Mouse (Mus musculus) kidney, embryonic 14.5 days (tissue): ENCODE data around the gene Sept5. TPM values are rescaled to one million over a fixed set of nuclear protein-coding genes. Genes with fewer than 3 reads are reported as not detected.

ENCODE experiments used
- ATAC-seq: fragments of 200-750 bp; cut with Nextera tagmentation; 2 replicates; pipeline ENCODE4 v1.8.0; 2017; ENCODE audit warnings: moderate number of reproducible peaks, mild to moderate bottlenecking, moderate TSS enrichment, moderate library complexity; ENCODE audit not compliant: low FRiP score, low TSS enrichment
- H3K27ac ChIP-seq: fragments of 300-500 bp; sonication (generic); 2 replicates; pipeline ENCODE4 v1.5.1; 2014; ENCODE audit warnings: low read depth, mild to moderate bottlenecking, low read length, moderate library complexity, mixed read lengths
- H3K27me3 ChIP-seq: fragments of 300-500 bp; sonication (generic); 2 replicates; pipeline ENCODE4 v1.6.1; 2014; ENCODE audit warnings: mild to moderate bottlenecking, low read length; ENCODE audit not compliant: control insufficient read depth, insufficient read depth
- H3K36me3 ChIP-seq: fragments of 300-500 bp; sonication (generic); 2 replicates; pipeline ENCODE4 v1.6.1; 2014; ENCODE audit warnings: low read length, mixed read lengths; ENCODE audit not compliant: control insufficient read depth, insufficient read depth
- H3K4me1 ChIP-seq: fragments of 300-500 bp; sonication (generic); 2 replicates; pipeline ENCODE4 v1.6.1; 2014; ENCODE audit warnings: low read length, mixed read lengths; ENCODE audit not compliant: control insufficient read depth, insufficient read depth
- H3K4me2 ChIP-seq: fragments of 300-500 bp; sonication (generic); replicated peaks from 2 replicates; pipeline ENCODE4 v1.6.1; 2014; ENCODE audit warnings: low read depth, mild to moderate bottlenecking, low read length
- H3K4me3 ChIP-seq: fragments of 300-500 bp; sonication (generic); 2 replicates; pipeline ENCODE4 v1.5.1; 2014; ENCODE audit warnings: mild to moderate bottlenecking, low read length
- H3K9ac ChIP-seq: fragments of 300-500 bp; sonication (generic); 2 replicates; pipeline ENCODE4 v1.6.1; 2014; ENCODE audit warnings: low read depth, mild to moderate bottlenecking, low read length, moderate library complexity
- H3K9me3 ChIP-seq: fragments of 300-500 bp; sonication (generic); 2 replicates; pipeline ENCODE4 v1.6.1; 2016; ENCODE audit warnings: low read length; ENCODE audit not compliant: control insufficient read depth
- WGBS: fragments of 180-500 bp; shearing (Covaris S2); extraction: QIAGEN DNeasy Blood & Tissue Kit; methylation state at CpG from one replicate; pipeline ENCODE4 v1.1.7; 2014; 5-methylcytosine and 5-hydroxymethylcytosine counted together
- polyA plus RNA-seq: library from polyadenylated mRNA; unstranded; fragments of >200 nt; fragmentation: Nextera tagmentation; extraction: Ambion mirVana; gene quantifications from 2 replicates; pipeline ENCODE4 v1.2.1, GENCODE M21; 2014

The Sept5 gene
- polyA plus RNA-seq, 1 experiment from 2014 or later = 14.2 TPM

DNA sequence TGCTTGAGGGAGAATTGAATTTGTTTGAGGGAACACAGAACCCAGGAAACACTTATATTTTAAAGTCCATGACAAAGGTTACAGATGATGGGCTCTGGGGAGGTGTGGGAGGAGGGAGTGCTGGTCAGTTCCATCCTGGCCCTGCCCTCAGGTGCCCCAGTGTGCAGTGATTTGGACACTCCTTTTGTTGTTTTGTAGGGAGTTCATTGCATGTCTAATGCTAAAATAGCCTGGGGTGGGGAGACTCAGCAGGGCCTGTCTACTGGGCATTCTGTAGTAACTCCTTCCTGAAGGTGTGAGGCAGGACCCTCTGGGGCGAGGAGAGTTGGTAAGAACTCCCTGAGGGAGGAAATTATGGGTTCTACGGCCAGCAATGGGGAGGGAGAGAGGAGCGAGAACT, 7.0 kb upstream of the Sept5 start:
- 38% methylated on average over 3 of the region's 3 CpGs for WGBS
- Histone ChIP-seq H3K36me3 (no peaks in the 10 kb centered on the region), H3K4me2 (no peak overlapping the region), H3K4me3 (no peak overlapping the region), H3K9me3 (no peaks in the 10 kb centered on the region), H3K4me1 (no peaks in the 10 kb centered on the region), H3K27ac (no peak overlapping the region), H3K9ac (no peak overlapping the region), H3K27me3 (no peaks in the 10 kb centered on the region)
- ATAC-seq = no peak

DNA sequence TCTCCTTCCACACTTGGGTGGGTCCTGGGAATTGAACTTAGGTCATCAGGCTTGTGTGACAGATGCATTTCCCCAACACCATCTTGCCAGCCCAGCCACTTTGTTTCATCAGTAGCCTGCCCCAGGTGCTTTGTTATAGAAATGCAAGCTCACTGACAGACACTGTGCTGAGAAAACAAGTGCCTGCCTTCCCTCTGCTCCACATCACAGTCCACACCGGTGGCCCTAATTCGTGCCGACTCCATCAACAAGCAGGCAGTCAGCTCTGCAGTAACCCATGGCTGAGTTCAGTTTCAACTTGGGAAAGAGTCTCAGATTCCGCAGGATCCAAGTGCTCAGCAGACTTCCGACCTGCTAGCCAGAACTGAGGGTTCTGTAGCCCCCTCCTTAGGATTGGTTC, 6.6 kb upstream of the Sept5 start:
- no peak overlapping the region for H3K9ac ChIP-seq
- no peak overlapping the region for H3K4me3 ChIP-seq
- WGBS = 65% methylated on average over 5 of the region's 5 CpGs
- no peaks in the 10 kb centered on the region for H3K36me3 ChIP-seq
- no peak overlapping the region for H3K27ac ChIP-seq
- no peaks in the 10 kb centered on the region for H3K27me3 ChIP-seq
- ATAC-seq = no peak
- no peaks in the 10 kb centered on the region for H3K4me1 ChIP-seq
- H3K4me2 ChIP-seq = no peak overlapping the region
- no peaks in the 10 kb centered on the region for H3K9me3 ChIP-seq

DNA sequence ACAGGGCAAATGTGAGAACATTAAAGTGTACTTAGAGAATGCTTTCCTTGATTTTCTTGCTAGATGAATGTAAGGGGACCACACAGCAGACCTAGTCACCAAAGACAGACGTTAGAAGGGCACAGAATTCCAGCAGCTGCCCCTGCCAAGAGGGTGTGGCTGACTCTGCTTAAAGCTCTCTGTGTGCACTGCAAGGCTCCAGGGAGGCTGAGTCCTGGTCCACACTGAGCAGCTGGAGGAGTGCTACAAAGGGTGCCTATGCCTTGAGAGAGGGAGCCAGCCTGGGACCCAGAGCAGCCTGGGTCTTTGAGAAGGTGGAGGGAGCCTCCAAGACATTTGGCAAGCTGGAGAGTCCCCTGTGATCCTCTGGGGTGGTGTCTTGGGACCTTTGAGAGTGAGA, 3.6 kb upstream of the Sept5 start:
- H3K27me3 ChIP-seq = peaks cover 8% of the 10 kb centered on the region
- no peak for ATAC-seq
- no peak overlapping the region for H3K27ac ChIP-seq
- no peak overlapping the region for H3K9ac ChIP-seq
- no peak overlapping the region for H3K4me3 ChIP-seq
- H3K9me3 ChIP-seq = no peaks in the 10 kb centered on the region
- whole genome bisulfite sequencing = 21% methylated on average over 1 of the region's 1 CpGs
- H3K36me3 ChIP-seq = no peaks in the 10 kb centered on the region
- H3K4me1 ChIP-seq = peaks cover 8% of the 10 kb centered on the region; the same call in 1 of the 2 replicates
- H3K4me2 ChIP-seq = no peak overlapping the region

DNA sequence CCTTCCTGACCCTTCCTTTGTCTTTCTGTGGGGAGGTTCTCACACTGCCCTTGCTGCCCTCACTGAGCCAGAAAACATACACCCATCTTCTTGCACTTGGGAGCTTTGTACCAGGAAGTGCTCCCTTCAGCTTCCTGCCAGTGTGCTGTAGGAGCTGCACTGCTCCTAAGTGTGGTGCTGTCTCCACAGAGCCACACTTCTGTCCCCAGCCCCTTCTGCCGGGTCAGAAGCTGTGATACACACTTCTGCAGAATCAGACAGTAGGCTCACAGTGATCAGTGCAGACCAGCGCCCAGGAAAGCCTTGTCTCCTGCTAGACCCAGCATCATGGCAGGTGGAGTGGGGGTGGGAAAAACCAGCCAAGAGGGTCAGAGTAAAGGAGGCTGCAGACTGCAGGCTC, 3.1 kb upstream of the Sept5 start:
- no peaks in the 10 kb centered on the region for H3K36me3 ChIP-seq
- H3K4me3 ChIP-seq = no peak overlapping the region
- H3K4me2 ChIP-seq = no peak overlapping the region
- no peaks in the 10 kb centered on the region for H3K9me3 ChIP-seq
- H3K27me3 ChIP-seq = peaks cover 13% of the 10 kb centered on the region
- no peak overlapping the region for H3K9ac ChIP-seq
- no peak for ATAC-seq
- 75% methylated on average over 2 of the region's 2 CpGs for WGBS
- H3K4me1 ChIP-seq = peaks cover 8% of the 10 kb centered on the region; the same call in 1 of the 2 replicates
- H3K27ac ChIP-seq = no peak overlapping the region

DNA sequence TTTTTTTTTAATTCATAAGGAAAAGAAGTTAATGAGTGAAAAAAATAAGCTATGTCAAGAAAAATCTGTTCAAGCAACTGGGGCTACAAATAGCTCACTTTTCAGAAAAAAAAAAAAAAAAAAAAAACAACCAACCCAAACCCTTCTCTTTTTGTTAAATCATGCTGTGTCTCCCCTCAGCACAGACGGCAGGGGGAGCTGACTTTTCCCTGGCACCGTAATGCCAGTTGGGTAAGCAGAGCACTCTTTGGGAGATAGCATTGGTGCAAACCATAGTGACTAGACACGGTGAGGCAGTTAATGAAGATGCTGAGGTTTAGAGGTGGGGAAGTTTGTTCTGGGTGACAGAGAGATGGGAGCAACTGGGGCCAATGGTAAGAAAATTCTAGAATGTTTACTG, 2.3 kb upstream of the Sept5 start:
- peaks cover 8% of the 10 kb centered on the region; the same call in 1 of the 2 replicates for H3K4me1 ChIP-seq
- ATAC-seq = no peak
- no peak overlapping the region for H3K27ac ChIP-seq
- H3K9me3 ChIP-seq = no peaks in the 10 kb centered on the region
- no peak overlapping the region for H3K4me2 ChIP-seq
- H3K27me3 ChIP-seq = peaks cover 14% of the 10 kb centered on the region
- no peak overlapping the region for H3K9ac ChIP-seq
- WGBS = 49% methylated on average over 3 of the region's 3 CpGs
- H3K4me3 ChIP-seq = no peak overlapping the region
- no peaks in the 10 kb centered on the region for H3K36me3 ChIP-seq

DNA sequence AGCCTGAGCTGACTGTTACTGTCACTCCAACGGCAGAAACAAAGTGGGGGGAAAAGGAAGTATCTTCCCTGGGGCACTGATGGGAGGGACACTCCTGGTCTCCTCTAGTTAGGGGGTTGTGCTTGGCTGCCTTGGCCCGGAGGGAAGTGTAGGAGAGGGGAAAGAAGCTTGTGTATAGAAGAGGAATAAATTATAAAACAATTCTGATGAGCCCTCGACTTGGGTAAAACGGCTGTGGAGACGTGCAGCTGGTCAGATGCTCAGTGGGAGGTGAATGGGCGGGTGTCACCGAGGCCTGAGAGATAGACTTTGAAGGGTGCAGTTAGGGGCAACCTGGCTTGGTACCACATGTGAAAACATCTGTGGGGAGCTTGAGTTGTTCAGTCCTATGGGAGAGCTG, 1.4 kb upstream of the Sept5 start:
- Histone ChIP-seq H3K9ac (no peak overlapping the region), H3K4me1 (peaks cover 15% of the 10 kb centered on the region), H3K4me3 (no peak overlapping the region), H3K9me3 (no peaks in the 10 kb centered on the region), H3K27me3 (peaks cover 21% of the 10 kb centered on the region), H3K36me3 (no peaks in the 10 kb centered on the region), H3K4me2 (no peak overlapping the region), H3K27ac (no peak overlapping the region)
- ATAC-seq = no peak
- WGBS = 57% methylated on average over 7 of the region's 7 CpGs

DNA sequence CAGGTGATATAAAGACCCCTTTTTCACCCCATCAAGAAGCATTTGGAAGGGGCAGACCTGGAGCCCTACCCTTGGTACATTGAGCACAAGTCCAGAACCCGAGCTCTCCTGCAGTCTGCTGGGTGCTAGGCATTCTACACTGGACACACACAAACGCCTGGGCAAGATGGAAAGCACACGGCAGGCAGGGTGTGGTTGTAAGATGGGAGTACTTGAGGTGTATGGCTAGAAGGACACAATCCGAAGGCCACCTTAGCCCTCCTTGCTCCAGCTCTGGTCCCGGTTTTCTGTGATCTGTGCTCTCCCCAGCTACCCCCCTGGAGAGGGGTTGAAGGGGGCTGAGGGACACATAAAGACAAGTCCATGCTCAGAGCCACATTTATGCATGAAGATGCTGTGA, 537 bp upstream of the Sept5 start:
- peak overlapping the region; percentile 71 for H3K9ac ChIP-seq
- ATAC-seq = no peak
- 54% methylated on average over 5 of the region's 5 CpGs for WGBS
- H3K4me2 ChIP-seq = peak overlapping the region; percentile 89
- H3K27ac ChIP-seq = no peak overlapping the region
- H3K27me3 ChIP-seq = peaks cover 29% of the 10 kb centered on the region
- no peaks in the 10 kb centered on the region for H3K9me3 ChIP-seq
- no peaks in the 10 kb centered on the region for H3K36me3 ChIP-seq
- H3K4me3 ChIP-seq = peak overlapping the region; percentile 70
- H3K4me1 ChIP-seq = peaks cover 20% of the 10 kb centered on the region

DNA sequence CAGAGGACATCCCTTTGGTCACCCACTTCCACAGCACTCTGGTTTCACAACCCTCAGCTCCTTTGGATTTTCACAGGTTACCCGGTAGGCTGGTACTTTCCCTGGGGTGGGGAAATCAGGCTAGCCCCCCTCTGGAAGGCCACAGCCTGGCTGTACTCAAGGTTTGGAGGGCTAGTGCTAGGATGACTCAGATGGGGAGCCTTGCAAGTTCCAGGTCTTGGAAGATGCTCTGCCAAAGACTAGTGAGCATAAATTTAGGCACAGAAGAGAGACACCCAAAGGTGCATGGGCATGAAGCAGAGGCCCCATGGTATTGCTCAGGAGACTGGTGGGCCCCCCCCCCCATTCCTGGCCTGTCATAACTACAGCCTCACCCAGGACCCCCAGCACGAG, 810 bp downstream of the Sept5 start:
- Histone ChIP-seq H3K36me3 (no peaks in the 10 kb centered on the region), H3K4me2 (peak overlapping the region; percentile 89), H3K27me3 (peaks cover 43% of the 10 kb centered on the region), H3K4me1 (peaks cover 20% of the 10 kb centered on the region), H3K9me3 (no peaks in the 10 kb centered on the region), H3K4me3 (peak overlapping the region; percentile 70), H3K27ac (no peak overlapping the region), H3K9ac (peak overlapping the region; percentile 71)
- WGBS = 40% methylated on average over 2 of the region's 2 CpGs
- ATAC-seq = no peak

DNA sequence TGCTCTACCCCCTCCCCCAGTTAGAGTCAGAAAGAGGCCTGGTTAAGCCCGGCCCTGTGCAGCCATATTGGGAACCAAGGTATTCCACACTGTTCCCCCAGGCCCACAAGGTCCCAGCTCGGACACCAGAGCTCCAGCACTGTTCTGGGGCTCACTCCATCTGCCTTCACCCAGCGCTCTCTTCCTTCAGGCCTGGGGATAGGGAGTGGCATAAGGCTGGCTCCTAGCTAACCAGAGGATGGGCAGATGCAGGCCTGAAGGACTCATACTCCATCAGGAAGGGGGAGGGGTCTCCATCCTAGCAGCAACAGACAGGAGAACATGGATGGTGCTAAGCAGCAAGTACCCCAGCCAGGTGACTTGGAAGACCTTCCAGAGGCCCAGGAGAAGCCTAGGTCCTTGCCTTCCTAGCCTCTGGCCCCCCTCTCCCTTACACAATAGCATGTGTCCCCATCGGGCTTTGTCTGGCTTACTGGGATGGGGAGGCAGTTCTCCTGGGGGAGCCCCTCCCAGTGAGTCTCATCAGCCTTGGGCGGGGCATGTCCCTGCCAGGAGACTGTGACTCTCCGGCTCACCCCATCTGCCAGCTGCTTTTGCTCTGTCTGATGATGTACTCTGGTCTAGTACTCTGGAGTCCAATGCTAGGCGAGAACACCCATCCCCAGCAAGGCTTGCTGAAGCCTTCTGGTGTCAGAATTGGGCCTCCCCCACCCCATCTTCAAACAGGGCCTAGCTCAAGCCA, 1.4 kb downstream of the Sept5 start:
- no peaks in the 10 kb centered on the region for H3K36me3 ChIP-seq
- H3K4me2 ChIP-seq = peak overlapping the region; percentile 89
- peak overlapping the region; percentile 70; the same call in 1 of the 2 replicates for H3K4me3 ChIP-seq
- H3K27ac ChIP-seq = no peak overlapping the region
- WGBS = 78% methylated on average over 7 of the region's 7 CpGs
- peaks cover 48% of the 10 kb centered on the region for H3K27me3 ChIP-seq
- ATAC-seq = no peak
- no peaks in the 10 kb centered on the region for H3K9me3 ChIP-seq
- peak overlapping the region; percentile 71 for H3K9ac ChIP-seq
- peaks cover 20% of the 10 kb centered on the region for H3K4me1 ChIP-seq
